Mouse (Mus musculus) C2C12 (cell line): Measurements from ENCODE around the gene Mapt. TPM values are rescaled to one million over a fixed set of nuclear protein-coding genes. Genes with fewer than 3 reads are reported as not detected.

ENCODE experiments used
- H3K27me3 ChIP-seq: one replicate; pipeline ENCODE4 v1.6.1; 2011; ENCODE audit not compliant: control insufficient read depth, insufficient read depth, insufficient read length
- H3K36me3 ChIP-seq: one replicate; pipeline ENCODE4 v1.6.1; 2011; ENCODE audit not compliant: control insufficient read depth, insufficient read depth
- H3K4me3 ChIP-seq: one replicate; pipeline ENCODE4 v1.5.1; 2011; ENCODE audit warnings: mild to moderate bottlenecking, control low read depth; ENCODE audit not compliant: poor library complexity, insufficient read depth, severe bottlenecking
- H3K79me2 ChIP-seq: one replicate; pipeline ENCODE4 v1.6.1; 2011; ENCODE audit not compliant: control insufficient read depth, insufficient read depth
- H3K79me3 ChIP-seq: one replicate; pipeline ENCODE4 v1.6.1; 2011; ENCODE audit warnings: low read depth, control low read depth
- H3ac ChIP-seq: one replicate; pipeline ENCODE3; 2011; ENCODE audit warnings: low read depth; ENCODE audit not compliant: control insufficient read depth, insufficient read length
- CEBPB ChIP-seq: IDR thresholded peaks from one replicate; pipeline ENCODE4 v1.6.1; 2011; ENCODE audit warnings: low read depth, mild to moderate bottlenecking, control low read depth, moderate library complexity
- CTCF ChIP-seq: IDR thresholded peaks from one replicate; pipeline ENCODE4 v1.5.1; 2011; ENCODE audit not compliant: control insufficient read depth, insufficient read depth, insufficient read length
- FOSL1 ChIP-seq: IDR thresholded peaks from one replicate; pipeline ENCODE4 v1.8.0; 2011; ENCODE audit warnings: mild to moderate bottlenecking, low read length; ENCODE audit not compliant: poor library complexity, insufficient read depth, severe bottlenecking
- MAX ChIP-seq: IDR thresholded peaks from one replicate; pipeline ENCODE4 v1.6.1; 2011; ENCODE audit warnings: mild to moderate bottlenecking, control low read depth
- MYOD1 ChIP-seq: IDR thresholded peaks from one replicate; pipeline ENCODE4 v1.6.1; 2011; ENCODE audit warnings: low read depth; ENCODE audit not compliant: control insufficient read depth, insufficient read length
- MYOG ChIP-seq: IDR thresholded peaks from one replicate; pipeline ENCODE4 v1.6.1; 2011; ENCODE audit not compliant: control insufficient read depth, insufficient read length; ENCODE audit errors: extremely low read depth
- USF1 ChIP-seq: IDR thresholded peaks from one replicate; pipeline ENCODE4 v1.6.1; 2011; ENCODE audit warnings: low read depth, mild to moderate bottlenecking, control low read depth, moderate library complexity
- polyA plus RNA-seq: library from polyadenylated mRNA; unstranded; fragments of >200 nt; fragmentation: generic; extraction: Trizol; gene quantifications from one replicate; pipeline ENCODE4 v1.2.1, GENCODE M21; 2012; ENCODE audit warnings: missing spikeins

Gene Mapt
- polyA plus RNA-seq, 1 experiment, result 2.6 TPM

GRCm38 (mm10) chr11:104303088-104303960, 72.1 kb downstream of the Mapt start:
- TF ChIP-seq USF1 (no peak), FOSL1 (no peak), MYOD1 (no peak), CTCF (no peak), MYOG (no peak)
- no peaks in the 10 kb centered on the region for H3K27me3 ChIP-seq
- no peaks in the 10 kb centered on the region for H3K79me2 ChIP-seq
- no peaks in the 10 kb centered on the region for H3K79me3 ChIP-seq
- no peaks in the 10 kb centered on the region for H3K36me3 ChIP-seq
- H3ac ChIP-seq, result no peak overlapping the region
- no peak overlapping the region for H3K4me3 ChIP-seq

DNA sequence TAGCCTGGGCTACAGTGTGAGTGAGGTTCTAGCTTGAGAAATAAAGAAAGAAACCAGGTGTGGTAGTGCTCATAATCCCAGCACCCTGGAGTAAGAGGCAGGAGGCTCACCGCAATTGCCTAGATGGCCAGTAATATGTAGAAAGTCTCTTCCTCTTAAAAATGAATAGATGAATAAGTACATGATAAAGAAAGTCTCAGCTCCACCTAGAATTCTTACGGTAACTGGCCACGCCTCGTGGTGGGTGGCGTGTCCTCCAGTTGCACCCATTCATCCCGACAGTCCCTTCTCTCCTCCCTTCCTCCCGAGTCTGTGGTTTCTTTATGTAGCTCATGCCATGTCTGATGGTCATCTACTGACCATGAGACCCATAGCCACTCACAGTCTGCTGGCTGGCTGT, 74.5 kb downstream of the Mapt start:
- no peak for TF ChIP-seq FOSL1
- TF ChIP-seq MYOG, result no peak
- TF ChIP-seq CEBPB, result no peak
- no peak overlapping the region for H3ac ChIP-seq
- H3K4me3 ChIP-seq, result no peak overlapping the region
- peaks cover 5% of the 10 kb centered on the region for H3K27me3 ChIP-seq
- no peaks in the 10 kb centered on the region for H3K79me2 ChIP-seq
- H3K79me3 ChIP-seq, result no peaks in the 10 kb centered on the region
- no peaks in the 10 kb centered on the region for H3K36me3 ChIP-seq

GRCm38 (mm10) chr11:104306483-104306882, 75.3 kb downstream of the Mapt start:
- Histone ChIP-seq H3K27me3 (peaks cover 5% of the 10 kb centered on the region), H3K36me3 (no peaks in the 10 kb centered on the region), H3K79me3 (no peaks in the 10 kb centered on the region), H3ac (no peak overlapping the region), H3K4me3 (no peak overlapping the region), H3K79me2 (no peaks in the 10 kb centered on the region)
- no peak for TF ChIP-seq USF1
- TF ChIP-seq MYOD1, result no peak
- TF ChIP-seq MYOG, result no peak
- no peak for TF ChIP-seq CTCF
- TF ChIP-seq MAX, result no peak
- no peak for TF ChIP-seq FOSL1
- TF ChIP-seq CEBPB, result no peak

DNA sequence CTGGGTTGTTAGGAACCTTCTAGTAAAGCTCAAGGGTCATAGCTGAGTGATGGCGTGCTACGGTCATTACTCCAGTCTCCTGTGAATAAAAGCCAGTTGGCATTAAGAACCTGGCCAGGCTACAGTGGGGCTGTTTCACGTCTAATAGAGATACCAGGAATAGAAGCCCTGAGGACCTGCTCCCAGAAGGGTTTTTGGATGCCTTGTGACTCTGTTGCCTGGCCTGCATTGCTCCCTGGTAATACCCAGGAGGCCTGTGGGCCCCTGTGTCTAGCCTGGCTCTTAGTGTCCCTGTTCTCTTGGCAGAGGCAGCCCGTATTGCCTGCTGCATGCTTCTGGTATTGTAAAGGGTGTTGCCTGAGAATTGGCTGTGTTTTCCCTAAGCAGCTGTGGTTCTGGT, 75.9 kb downstream of the Mapt start:
- Histone ChIP-seq H3K4me3 (no peak overlapping the region), H3ac (no peak overlapping the region), H3K36me3 (no peaks in the 10 kb centered on the region), H3K79me3 (no peaks in the 10 kb centered on the region), H3K27me3 (peaks cover 5% of the 10 kb centered on the region), H3K79me2 (no peaks in the 10 kb centered on the region)
- TF ChIP-seq CEBPB (no peak), CTCF (no peak), MYOD1 (no peak), MYOG (no peak), MAX (no peak), FOSL1 (no peak), USF1 (no peak)

DNA sequence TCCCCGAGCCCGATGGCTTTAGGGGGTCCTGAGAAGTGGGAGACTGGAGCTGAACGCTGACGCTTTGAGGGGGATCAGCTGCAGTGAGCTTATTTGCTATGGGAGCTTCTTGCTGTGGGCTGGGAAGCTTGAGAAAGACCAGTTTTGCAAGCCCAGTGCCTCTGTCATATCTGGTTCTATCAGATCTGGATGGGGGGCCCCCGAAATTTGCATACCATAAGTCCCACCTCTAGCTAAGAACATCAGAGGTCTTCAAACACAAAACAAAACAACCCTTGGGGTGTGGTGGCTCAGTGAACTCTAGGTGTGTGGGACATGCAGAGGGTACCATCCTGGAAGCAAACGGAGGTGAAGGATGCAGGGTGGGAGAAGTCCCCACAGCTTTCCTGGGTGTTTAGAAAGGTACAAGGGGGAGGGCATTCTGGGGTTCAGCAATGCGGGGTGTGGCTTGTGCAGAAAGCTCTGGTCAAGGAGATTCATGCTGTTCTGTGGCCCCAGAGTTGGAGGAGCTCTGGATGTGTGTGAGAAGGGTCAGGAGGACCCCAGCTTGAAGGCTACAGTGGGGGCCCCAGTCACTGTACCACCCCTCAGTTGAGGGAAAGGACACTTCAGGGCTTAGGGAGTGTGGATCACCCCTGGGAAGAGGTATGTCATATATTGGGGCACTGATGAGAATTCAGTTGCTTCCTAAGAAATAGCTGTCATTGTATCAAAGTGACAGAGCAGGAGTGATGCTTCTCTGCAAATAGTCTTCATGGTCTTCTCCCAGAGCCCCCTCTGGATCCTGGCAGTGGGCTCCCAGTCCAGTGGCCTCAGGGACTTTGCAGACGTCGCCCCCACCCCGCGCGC, 78.4 kb downstream of the Mapt start:
- H3K4me3 ChIP-seq, result no peak overlapping the region
- TF ChIP-seq FOSL1, result no peak
- no peaks in the 10 kb centered on the region for H3K79me2 ChIP-seq
- H3ac ChIP-seq, result no peak overlapping the region
- H3K27me3 ChIP-seq, result peaks cover 5% of the 10 kb centered on the region
- H3K36me3 ChIP-seq, result no peaks in the 10 kb centered on the region
- no peaks in the 10 kb centered on the region for H3K79me3 ChIP-seq
